Mouse (Mus musculus): ENCODE data around the gene Itga11.
"Not testable (repeated sequence)": the region's sequence is repeated elsewhere in the genome, so short reads cannot be mapped to it uniquely, and the experiment has no call there.

Itga11 gene

GRCm38 (mm10) chr9:62810543-62811515 lies 133.2 kb downstream of the Itga11 start:
- in situ Hi-C loops (cut with MboI; ENCODE audit: low pct_unique_long_range_greater_than_20kb in 1 of 2, low sequenced_read_pairs in 2 of 2, unreplicated experiment in 1 of 2) = no loop called here

- in situ Hi-C loops (cut with MboI; ENCODE audit: low pct_unique_long_range_greater_than_20kb in 1 of 2, low sequenced_read_pairs in 2 of 2, unreplicated experiment in 1 of 2) = no loop called here
Measured at GRCm38 (mm10) chr9:62811516-62812121, 134.0 kb downstream of the Itga11 start, which contains the start of gene Fem1b. Gene Fem1b (minus strand): TSS chr9:62811934.

DNA sequence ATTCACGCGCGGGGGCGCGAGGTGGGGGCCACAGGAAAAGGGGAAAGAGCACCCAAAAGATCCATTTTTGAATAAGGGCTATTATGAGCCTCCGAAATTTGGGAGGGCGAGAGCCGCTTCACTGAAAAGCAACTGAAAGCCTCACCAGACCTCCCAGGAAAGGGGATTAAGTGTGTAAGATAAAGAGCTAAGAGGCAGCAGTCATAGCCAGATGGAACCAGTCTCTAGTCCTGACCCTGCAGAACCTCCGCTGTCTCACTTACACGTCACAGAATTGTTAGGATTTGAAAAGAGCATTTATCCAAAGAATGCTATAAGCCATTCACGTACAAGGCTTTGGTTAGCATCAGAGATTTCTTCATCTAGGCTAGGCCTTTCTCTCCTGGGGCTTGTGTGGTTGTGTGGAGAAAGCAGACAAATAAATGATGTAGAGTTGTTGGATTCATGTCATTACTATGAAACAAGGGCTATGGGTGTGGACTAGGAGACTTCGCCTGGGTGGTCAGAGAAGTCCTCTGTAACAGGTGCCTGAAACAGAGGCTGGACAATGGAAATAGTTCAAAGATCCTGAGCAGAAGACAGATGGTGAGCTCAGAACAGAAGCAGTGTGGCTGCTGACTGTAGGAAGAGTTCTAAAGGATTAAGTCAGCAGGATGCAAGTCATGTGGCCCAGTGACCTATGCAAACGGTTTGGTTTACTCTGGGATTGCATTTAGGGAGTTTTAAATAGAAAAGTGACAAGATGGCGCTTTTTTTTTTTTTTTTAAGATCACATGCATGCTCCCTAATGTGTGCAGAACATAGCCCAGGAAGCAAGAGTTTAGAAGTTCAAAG lies 134.8 kb downstream of the Itga11 start:
- in situ Hi-C loops (cut with MboI; ENCODE audit: low pct_unique_long_range_greater_than_20kb in 1 of 2, low sequenced_read_pairs in 2 of 2, unreplicated experiment in 1 of 2) = no loop called here

- in situ Hi-C loops (cut with MboI; ENCODE audit: low pct_unique_long_range_greater_than_20kb in 1 of 2, low sequenced_read_pairs in 2 of 2, unreplicated experiment in 1 of 2) = no loop called here
Measured at GRCm38 (mm10) chr9:62814751-62815150, 137.1 kb downstream of the Itga11 start.

DNA sequence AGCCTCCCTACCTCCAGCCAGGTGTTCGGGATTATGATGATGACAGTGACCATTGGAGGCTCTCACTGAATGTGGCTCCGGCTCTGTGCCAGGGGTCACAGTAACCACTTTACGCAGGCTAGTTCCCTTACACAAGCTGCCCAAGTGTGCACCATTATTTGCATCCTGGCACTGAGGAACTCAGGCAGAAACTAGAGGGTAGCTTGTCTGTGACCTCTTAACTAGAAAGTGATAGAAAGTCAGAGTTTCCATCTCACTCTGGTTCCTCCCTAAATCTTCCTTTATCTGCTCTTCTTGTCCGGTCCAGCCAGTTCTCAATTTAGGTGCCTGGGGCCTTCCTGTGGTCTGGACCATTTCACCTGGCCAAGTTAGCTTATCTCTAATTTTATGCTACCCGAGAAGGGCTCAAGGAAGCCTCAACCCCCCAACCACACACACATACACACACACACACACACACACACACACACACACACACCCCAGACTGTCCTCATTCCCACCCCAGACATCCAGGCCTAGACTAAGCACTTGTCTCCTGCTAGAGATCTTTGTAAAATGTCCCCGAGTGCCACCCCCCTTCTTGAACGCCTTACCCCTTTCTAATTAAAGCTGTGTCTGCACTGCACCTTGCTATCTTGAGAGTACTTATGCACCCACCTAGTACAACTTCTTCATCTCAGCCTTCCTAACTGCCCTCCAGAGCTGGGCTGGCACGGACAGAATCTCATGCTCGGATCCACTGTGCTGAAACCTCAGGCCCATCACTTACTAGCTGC lies 138.9 kb downstream of the Itga11 start:
- in situ Hi-C loops (cut with MboI; ENCODE audit: low pct_unique_long_range_greater_than_20kb in 1 of 2, low sequenced_read_pairs in 2 of 2, unreplicated experiment in 1 of 2) = no loop called here

GRCm38 (mm10) chr9:62817099-62817571 lies 139.5 kb downstream of the Itga11 start:
- in situ Hi-C loops (cut with MboI; ENCODE audit: low pct_unique_long_range_greater_than_20kb in 1 of 2, low sequenced_read_pairs in 2 of 2, unreplicated experiment in 1 of 2) = no loop called here

GRCm38 (mm10) chr9:62817828-62818614 lies 140.4 kb downstream of the Itga11 start:
- in situ Hi-C loops (cut with MboI; ENCODE audit: low pct_unique_long_range_greater_than_20kb in 1 of 2, low sequenced_read_pairs in 2 of 2, unreplicated experiment in 1 of 2) = no loop called here

DNA sequence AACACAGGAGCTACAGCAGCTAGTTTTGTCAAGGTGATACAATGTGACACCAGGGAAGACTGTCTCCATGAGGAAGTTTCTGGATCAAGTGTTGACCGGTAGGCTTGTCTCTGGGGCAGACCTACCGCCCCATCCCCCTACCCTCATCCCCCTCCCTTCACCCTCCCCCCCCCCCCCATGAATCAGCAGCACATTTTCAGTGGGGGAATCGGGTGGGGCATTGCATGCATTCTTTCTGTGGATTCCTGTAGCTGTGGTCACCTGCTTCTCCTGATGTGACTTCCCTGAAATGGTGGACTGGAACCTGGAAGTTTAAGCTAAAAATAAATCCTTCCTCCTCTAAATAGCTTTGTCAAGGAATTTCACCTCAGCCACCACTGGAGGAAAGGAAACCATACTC lies 141.9 kb downstream of the Itga11 start:
- in situ Hi-C loops (cut with MboI; ENCODE audit: low pct_unique_long_range_greater_than_20kb in 1 of 2, low sequenced_read_pairs in 2 of 2, unreplicated experiment in 1 of 2) = no loop called here

- in situ Hi-C loops (cut with MboI; ENCODE audit: low pct_unique_long_range_greater_than_20kb in 1 of 2, low sequenced_read_pairs in 2 of 2, unreplicated experiment in 1 of 2) = not testable (repeated sequence)
Measured at GRCm38 (mm10) chr9:62819910-62820309, 142.3 kb downstream of the Itga11 start.

DNA sequence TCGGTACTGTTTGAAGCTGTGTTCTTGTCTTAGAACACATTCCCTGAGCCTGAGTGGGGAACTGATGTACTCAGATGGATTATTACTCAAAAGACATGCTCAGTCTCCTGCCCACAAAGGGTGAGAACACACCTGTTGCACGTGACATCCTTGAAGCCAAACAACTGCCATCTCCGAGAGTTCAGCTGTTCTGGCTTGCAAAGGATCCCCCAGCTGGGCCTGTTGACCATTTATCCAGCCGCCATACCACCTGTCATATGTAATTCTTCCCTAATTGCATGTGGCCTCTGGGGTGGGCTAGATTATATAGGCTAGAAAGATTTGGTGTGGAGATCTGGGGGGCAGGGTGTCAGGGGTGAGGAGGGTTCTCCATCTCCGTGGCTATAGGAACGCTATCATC lies 143.2 kb downstream of the Itga11 start:
- in situ Hi-C loops (cut with MboI; ENCODE audit: low pct_unique_long_range_greater_than_20kb in 1 of 2, low sequenced_read_pairs in 2 of 2, unreplicated experiment in 1 of 2) = no loop called here

DNA sequence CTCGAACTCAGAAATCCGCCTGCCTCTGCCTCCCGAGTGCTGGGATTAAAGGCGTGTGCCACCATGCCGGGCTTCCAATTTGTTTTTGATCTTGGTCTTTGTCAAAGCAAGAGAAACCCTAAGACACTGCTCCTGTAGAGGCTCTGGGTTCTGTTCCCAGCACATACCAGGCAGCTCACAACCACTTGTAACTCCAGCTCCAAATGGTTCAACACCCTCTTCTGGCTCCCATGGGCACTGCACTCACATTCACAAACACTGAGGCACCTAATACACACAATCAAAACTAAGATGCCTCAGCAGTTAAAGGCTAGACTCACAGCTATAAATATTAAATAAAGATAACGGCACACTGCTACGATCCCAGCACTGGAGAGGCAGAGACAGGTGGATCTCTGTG lies 144.2 kb downstream of the Itga11 start:
- in situ Hi-C loops (cut with MboI; ENCODE audit: low pct_unique_long_range_greater_than_20kb in 1 of 2, low sequenced_read_pairs in 2 of 2, unreplicated experiment in 1 of 2) = no loop called here

DNA sequence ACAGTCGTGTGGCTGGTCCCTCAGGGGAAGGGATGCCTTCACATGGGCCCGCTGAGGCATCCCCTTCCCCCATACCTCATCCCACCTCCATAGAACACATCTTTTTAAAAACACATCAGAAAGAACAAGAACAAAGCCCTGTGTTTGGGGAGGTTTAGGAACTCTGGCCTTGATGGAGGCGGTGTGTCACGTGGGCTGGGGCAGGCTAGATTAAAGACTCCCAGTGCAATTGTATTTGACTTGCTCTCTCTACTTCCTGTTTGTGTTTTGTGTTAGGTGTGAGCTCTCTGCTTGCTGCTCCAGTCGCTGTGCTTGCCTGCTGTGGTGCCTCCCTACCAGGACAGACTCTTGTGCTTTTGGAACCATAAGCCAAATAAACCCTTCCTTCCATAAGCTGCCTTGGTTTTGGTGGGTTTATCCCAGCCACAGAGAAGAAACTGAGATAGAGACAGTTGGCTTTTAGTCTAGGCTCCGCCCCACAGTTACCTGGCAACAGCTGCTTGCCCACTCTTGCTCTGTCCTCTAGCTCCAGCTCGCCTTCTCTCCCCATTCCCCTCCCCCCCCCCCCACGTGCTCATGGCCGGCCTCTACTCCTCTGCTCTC lies 148.3 kb downstream of the Itga11 start:
- in situ Hi-C loops (cut with MboI; ENCODE audit: low pct_unique_long_range_greater_than_20kb in 1 of 2, low sequenced_read_pairs in 2 of 2, unreplicated experiment in 1 of 2) = no loop called here

DNA sequence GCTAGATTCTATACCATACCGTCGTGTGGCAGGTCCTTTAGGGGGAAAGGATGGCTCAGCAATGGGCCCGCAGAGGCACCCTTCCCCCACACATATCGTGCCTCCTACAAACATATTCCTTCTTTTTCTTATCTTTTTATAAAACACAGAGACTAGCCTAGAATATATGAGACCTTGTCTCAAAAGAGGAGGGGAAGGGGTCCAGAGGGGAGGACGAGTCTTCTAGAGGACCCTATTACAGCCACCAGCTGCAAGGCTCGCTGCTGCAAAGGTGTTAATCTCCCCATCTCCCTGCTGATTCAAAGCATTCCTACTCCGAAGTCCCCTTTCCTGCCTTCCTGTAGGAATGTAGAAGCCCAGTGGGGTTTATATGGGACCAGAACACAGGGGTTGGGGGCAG lies 148.8 kb downstream of the Itga11 start:
- in situ Hi-C loops (cut with MboI; ENCODE audit: low pct_unique_long_range_greater_than_20kb in 1 of 2, low sequenced_read_pairs in 2 of 2, unreplicated experiment in 1 of 2) = no loop called here

DNA sequence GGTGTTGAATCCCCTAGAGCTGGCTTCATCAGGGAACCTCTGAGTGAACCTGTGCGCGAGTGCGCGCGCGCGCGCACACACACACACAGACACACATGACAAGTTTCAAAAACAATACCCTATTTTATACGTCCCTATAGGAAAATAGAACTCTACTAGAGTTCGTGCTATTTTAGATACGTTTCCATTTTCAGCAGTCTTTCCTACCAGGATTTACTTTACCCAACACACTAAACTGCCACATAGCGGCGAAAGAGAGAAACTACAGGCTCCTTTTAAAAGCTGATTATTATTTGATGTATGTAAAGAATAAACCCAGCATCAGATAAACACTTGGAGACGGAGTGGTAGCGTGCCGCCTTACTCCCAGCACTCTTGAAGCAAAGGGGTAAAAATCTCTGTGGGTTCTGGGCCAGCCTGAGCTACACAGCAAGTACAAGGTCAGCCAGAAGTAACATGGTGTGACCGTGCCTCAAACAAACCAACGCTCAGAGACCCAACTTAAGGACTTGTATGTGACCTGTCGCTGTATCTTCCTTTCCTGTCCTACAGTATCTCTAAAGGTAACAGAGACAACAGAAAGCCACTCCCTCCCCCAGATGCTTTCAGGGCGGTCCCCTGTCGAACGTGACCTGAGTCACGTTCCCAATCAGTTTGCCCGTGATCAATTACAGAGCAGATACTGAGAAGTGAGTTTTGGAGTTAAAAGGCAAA lies 150.5 kb downstream of the Itga11 start:
- in situ Hi-C loops (cut with MboI; ENCODE audit: low pct_unique_long_range_greater_than_20kb in 1 of 2, low sequenced_read_pairs in 2 of 2, unreplicated experiment in 1 of 2) = no loop called here

DNA sequence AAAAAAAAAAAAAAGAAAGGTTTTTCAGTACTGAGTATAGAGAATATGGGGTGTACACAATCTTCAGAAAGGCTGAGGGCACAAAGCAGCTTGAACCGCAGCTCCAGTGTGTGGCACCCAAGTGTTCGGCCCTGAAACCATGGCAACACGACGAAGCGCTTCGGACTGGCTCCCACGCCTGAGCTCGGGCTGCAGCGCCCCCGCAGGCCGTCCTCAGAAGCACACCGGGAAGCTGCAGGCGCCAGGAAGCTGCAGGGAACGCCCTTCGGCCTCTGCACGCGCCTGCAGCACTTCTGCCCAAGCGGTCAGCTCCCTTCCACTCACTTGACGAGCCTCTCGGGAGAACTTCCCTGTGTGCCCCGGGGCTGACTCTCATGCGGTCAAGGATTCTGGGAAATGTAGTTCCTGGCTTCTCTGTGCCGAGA lies 151.0 kb downstream of the Itga11 start:
- in situ Hi-C loops (cut with MboI; ENCODE audit: low pct_unique_long_range_greater_than_20kb in 1 of 2, low sequenced_read_pairs in 2 of 2, unreplicated experiment in 1 of 2) = no loop called here

- in situ Hi-C loops (cut with MboI; ENCODE audit: low pct_unique_long_range_greater_than_20kb in 1 of 2, low sequenced_read_pairs in 2 of 2, unreplicated experiment in 1 of 2) = no loop called here
Measured at GRCm38 (mm10) chr9:62829877-62830276, 152.3 kb downstream of the Itga11 start.

Measured in mouse embryonic stem cell (cell line).